Mouse (Mus musculus): ENCODE results near the gene Lmod3. TPM values are rescaled to one million over a fixed set of nuclear protein-coding genes. Genes with fewer than 3 reads are reported as not detected.

Lmod3 gene
- polyA plus RNA-seq, 1 experiment = not detected

DNA sequence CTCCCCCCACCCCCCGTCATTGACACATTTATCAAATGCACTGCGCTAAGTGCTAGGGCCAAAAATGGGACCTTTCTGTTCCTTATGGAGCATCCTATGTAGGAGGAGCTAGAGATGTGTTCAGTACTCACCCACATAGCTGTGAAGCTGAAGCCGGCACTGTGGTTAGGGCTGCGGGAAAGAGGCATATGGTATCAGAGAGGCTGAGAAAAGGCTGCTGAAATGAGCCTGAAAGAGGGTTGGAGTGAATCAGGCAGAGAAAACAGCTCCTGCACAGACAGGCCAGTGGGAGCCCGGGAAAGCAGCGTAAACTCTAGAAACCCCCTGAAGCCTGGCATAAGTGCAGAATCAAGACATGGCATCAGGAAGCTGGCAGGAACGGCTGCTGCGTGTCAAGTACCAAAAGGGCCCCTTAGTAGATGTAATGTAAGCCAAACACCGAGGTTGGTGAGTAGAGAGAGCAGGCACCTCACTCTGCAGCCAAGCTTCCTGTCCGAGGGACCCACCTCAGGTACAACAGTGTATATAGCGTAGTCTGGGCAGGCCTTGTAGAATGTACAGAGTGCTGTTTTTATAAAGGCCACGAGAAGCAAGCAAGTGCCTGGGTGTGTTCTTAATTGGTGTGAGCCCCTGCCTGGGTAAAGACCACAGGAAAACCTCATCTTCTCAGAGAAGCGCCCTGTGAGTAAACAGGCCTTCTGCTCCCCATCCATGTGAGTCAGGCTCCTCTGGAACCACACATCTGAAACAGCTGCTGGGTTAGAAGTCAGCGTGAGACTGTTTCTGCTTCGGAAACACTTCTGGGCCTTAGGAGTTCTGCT is 31.1 kb downstream of the Lmod3 start:
- no peak for TF ChIP-seq POLR2A (IDR thresholded peaks at IDR 0.05; ENCODE audit: borderline replicate concordance, control insufficient read depth, low read depth, low read length)
- no peak for TF ChIP-seq CTCF (IDR thresholded peaks at IDR 0.05; ENCODE audit: control insufficient read depth, insufficient read depth, low read length)
- H3K27ac ChIP-seq (ENCODE audit: control insufficient read depth, insufficient read depth, low read depth, low read length, poor library complexity) = no peak overlapping the region; the same call in 1 of the 2 replicates
- H3K4me1 ChIP-seq (ENCODE audit: control insufficient read depth, insufficient read depth, low read length) = peaks cover 4% of the 10 kb centered on the region
- WGBS = 43% methylated on average over 15 of the region's 15 CpGs
- H3K4me3 ChIP-seq (replicated peaks; ENCODE audit: control insufficient read depth, low read depth, low read length) = no peak overlapping the region

DNA sequence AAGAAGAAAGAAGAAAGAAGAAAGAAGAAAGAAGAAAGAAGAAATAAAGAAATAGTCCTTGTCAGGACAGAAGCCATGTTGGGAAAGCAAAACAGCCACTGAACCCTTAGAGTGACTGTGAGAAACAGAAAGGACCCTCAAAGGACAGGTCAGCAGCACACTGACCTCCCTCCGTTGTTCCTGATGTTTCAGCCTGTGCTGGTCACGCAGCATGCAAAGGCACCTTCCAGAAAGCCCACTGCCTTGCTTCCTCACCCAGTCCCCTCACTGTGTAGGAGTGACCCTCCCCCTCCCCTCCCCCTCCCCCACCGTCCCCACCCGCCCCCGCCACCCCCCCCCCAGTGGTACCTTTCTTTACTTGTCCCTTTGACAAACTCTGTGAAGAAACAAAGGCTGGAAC is 31.9 kb downstream of the Lmod3 start:
- H3K4me1 ChIP-seq (ENCODE audit: control insufficient read depth, insufficient read depth, low read length) = peaks cover 4% of the 10 kb centered on the region
- WGBS = 95% methylated on average over 2 of the region's 5 CpGs

DNA sequence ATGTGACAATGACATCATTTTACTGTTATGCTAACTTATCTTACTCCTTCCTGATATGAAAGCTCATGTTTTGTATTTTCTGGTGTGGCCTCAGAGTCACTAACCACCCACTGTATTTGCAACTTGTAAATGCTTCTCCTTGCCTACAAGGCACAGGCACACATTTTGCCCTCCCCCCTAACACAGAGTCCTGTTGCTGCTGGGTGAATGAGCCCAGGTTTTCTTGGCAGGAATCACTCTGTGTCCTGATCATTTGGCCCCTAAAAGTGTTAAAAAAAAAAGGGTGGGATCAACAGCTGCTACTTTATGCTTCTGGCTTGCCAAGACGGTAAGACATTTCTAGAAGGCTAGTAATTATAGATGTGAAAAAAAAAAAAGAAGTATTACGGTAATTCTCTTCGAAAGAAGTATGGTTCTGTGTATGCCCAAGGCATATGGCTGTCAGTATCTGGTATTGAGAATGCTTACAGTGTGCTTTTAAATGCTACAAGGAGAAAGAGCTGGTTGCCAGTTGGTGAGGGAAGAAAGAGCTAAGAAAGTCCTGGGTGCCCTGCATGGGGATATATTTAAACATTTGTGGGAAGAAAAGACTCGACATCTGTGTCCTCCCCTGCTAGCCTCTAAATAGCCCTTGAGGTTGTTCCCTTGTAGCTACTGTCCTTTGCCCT is 36.3 kb downstream of the Lmod3 start:
- Histone ChIP-seq H3K4me1 (ENCODE audit: control insufficient read depth, insufficient read depth, low read length) (peaks cover 1% of the 10 kb centered on the region; the same call in 1 of the 2 replicates), H3K27ac (ENCODE audit: control insufficient read depth, insufficient read depth, low read depth, low read length, poor library complexity) (no peak overlapping the region), H3K4me3 (replicated peaks; ENCODE audit: control insufficient read depth, low read depth, low read length) (no peak overlapping the region)
- TF ChIP-seq CTCF (IDR thresholded peaks at IDR 0.05; ENCODE audit: control insufficient read depth, insufficient read depth, low read length) = no peak
- no peak for TF ChIP-seq POLR2A (IDR thresholded peaks at IDR 0.05; ENCODE audit: borderline replicate concordance, control insufficient read depth, low read depth, low read length)
- 68% methylated on average over 4 of the region's 4 CpGs for WGBS

More for the DNA sequence above, 31.9 kb downstream of the Lmod3 start:
- Histone ChIP-seq H3K4me3 (replicated peaks; ENCODE audit: control insufficient read depth, low read depth, low read length) (no peak overlapping the region), H3K27ac (ENCODE audit: control insufficient read depth, insufficient read depth, low read depth, low read length, poor library complexity) (no peak overlapping the region)
- TF ChIP-seq CTCF (IDR thresholded peaks at IDR 0.05; ENCODE audit: control insufficient read depth, insufficient read depth, low read length) (no peak), POLR2A (IDR thresholded peaks at IDR 0.05; ENCODE audit: borderline replicate concordance, control insufficient read depth, low read depth, low read length) (no peak)

DNA sequence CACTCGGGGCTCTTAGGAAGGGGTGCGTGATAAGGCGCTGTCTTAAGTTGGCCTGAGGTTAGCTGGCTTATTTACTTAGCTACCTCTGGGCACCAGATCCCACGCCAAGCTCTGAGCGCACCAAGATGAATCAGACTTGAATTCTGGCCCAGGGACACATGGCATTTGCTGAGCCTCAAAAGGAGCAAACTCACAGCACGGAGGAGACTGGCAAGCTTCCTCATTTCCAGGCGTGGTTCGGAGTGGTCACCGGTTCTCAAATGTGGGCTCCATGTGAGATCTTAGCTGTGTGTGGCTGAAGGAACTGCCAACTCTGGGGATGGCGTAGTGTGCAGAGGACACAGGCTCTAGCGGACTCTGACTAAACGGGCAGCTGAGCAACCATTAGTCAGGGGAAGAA is 40.6 kb downstream of the Lmod3 start:
- 2% methylated on average over 12 of the region's 12 CpGs for WGBS
- peak overlapping the region; percentile 33 for H3K4me3 ChIP-seq (replicated peaks; ENCODE audit: control insufficient read depth, low read depth, low read length)
- H3K4me1 ChIP-seq (ENCODE audit: control insufficient read depth, insufficient read depth, low read length) = peaks cover 1% of the 10 kb centered on the region; the same call in 1 of the 2 replicates
- TF ChIP-seq CTCF (IDR thresholded peaks at IDR 0.05; ENCODE audit: control insufficient read depth, insufficient read depth, low read length) = no peak
- TF ChIP-seq POLR2A (IDR thresholded peaks at IDR 0.05; ENCODE audit: borderline replicate concordance, control insufficient read depth, low read depth, low read length) = no peak
- H3K27ac ChIP-seq (ENCODE audit: control insufficient read depth, insufficient read depth, low read depth, low read length, poor library complexity) = no peak overlapping the region; the same call in 1 of the 2 replicates

DNA sequence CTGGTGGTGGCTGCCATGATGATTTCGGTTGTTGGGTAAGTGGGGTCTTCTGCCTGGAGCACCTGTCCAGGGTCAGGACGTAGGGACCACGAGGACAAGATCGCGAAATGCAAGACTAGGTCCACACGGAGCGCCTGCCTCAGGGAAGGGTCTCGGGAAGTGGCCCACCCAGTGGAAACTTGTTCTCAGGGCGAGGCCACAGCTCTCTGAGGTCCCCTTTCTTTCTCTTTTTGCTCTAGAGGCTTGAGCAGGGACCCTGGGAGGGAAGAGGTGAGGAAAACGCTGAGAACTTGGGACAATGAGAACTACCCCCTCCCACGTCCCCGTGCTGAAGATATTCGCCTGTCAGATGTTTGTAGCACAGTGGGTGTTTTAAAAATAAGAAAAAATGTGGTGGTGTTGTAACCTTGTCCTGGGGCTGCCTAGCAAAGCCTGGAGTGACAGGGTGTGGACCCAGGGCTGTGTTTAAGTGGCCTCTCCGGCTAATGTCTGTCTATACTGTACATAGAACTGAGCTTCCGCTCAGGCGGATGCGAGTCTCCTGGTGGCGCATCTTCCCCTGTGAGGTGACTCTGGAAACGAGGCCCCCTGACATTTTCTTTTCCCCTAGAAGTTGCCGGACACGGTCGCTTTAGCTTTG is 41.5 kb downstream of the Lmod3 start:
- H3K4me1 ChIP-seq (ENCODE audit: control insufficient read depth, insufficient read depth, low read length) = peaks cover 1% of the 10 kb centered on the region; the same call in 1 of the 2 replicates

DNA sequence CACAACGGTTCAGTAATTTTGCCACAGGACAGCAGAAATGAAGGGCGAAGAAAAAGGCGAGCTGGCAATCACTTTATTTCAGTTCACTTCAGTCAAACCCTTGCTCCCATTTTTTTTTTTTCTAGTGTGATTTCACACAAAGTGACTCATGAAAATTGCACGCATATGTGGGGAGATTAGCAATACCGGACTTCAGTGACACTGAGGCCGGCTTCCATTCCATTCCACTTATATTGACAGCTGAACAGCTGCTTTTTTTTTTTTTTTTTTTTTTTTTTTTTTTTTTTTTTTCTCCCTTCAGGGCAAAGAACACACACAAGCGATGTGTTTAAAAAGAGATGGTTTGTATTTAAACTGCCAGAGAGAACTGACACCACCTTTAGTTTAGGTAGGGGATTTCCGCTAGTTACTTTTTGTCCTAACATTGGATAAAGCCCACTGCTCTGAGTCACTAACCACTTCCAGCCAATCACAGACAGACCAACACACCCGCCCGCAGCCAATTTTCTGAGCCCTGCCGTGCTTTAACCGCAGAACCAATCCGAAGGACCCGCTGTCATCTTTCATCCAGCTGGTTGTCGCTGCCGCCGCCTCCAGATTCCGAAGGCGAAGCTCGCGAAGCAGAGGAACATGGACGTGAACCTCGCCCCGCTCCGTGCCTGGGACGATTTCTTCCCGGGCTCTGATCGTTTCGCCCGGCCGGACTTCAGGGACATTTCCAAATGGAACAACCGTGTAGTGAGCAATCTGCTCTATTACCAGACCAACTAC is 42.2 kb downstream of the Lmod3 start, which contains the start of gene Arl6ip5:
TSS of gene Arl6ip5 (plus strand) at position 499 of the 771 bp plus-strand sequence.
- 5% methylated on average over 32 of the region's 32 CpGs for WGBS
- Histone ChIP-seq H3K4me1 (ENCODE audit: control insufficient read depth, insufficient read depth, low read length) (peaks cover 1% of the 10 kb centered on the region; the same call in 1 of the 2 replicates), H3K27ac (ENCODE audit: control insufficient read depth, insufficient read depth, low read depth, low read length, poor library complexity) (peak within 1 kb of the TSS; percentile 79), H3K4me3 (replicated peaks; ENCODE audit: control insufficient read depth, low read depth, low read length) (peak within 1 kb of the TSS; percentile 94)
- TF ChIP-seq POLR2A (IDR thresholded peaks at IDR 0.05; ENCODE audit: borderline replicate concordance, control insufficient read depth, low read depth, low read length) (peak; percentile 69; the same call in 1 of the 2 replicates), CTCF (IDR thresholded peaks at IDR 0.05; ENCODE audit: control insufficient read depth, insufficient read depth, low read length) (0 out of 2 replicates have a peak, but pooled peaks have one; percentile 4)

More for the DNA sequence above, 41.5 kb downstream of the Lmod3 start:
- WGBS = under 1% methylated on average over 22 of the region's 22 CpGs
- no peak for TF ChIP-seq CTCF (IDR thresholded peaks at IDR 0.05; ENCODE audit: control insufficient read depth, insufficient read depth, low read length)
- TF ChIP-seq POLR2A (IDR thresholded peaks at IDR 0.05; ENCODE audit: borderline replicate concordance, control insufficient read depth, low read depth, low read length) = no peak
- Histone ChIP-seq H3K4me3 (replicated peaks; ENCODE audit: control insufficient read depth, low read depth, low read length) (peak overlapping the region; percentile 94), H3K27ac (ENCODE audit: control insufficient read depth, insufficient read depth, low read depth, low read length, poor library complexity) (peak overlapping the region; percentile 79)

DNA sequence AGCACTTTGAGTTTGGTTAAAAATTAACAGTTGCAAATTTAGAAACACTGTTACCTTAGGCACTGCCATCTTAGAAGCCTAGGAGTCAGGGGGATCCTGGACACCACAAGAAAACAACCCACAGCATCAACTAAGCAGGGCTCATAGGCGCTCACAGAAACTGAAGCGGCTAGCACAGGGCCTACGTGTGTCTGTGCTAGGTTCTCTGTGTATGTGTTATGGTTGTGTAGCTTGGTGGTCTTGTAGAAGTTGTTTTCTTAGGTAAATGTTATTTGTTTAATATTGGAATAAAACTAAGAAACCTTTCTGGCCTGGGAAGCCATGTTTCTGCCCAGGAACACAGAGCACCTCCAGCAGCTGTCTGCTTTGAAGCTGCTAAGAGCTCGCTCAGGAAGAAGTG is 42.8 kb downstream of the Lmod3 start:
- WGBS = 85% methylated on average over 4 of the region's 4 CpGs
- H3K27ac ChIP-seq (ENCODE audit: control insufficient read depth, insufficient read depth, low read depth, low read length, poor library complexity) = no peak overlapping the region
- TF ChIP-seq CTCF (IDR thresholded peaks at IDR 0.05; ENCODE audit: control insufficient read depth, insufficient read depth, low read length) (no peak), POLR2A (IDR thresholded peaks at IDR 0.05; ENCODE audit: borderline replicate concordance, control insufficient read depth, low read depth, low read length) (no peak)

More for the DNA sequence above, 42.8 kb downstream of the Lmod3 start:
- Histone ChIP-seq H3K4me3 (replicated peaks; ENCODE audit: control insufficient read depth, low read depth, low read length) (no peak overlapping the region), H3K4me1 (ENCODE audit: control insufficient read depth, insufficient read depth, low read length) (peaks cover 1% of the 10 kb centered on the region; the same call in 1 of the 2 replicates)
